Mouse (Mus musculus) kidney, postnatal 0 days (tissue): ENCODE measurements at regions not wholly inside any gene's neighbourhood (a gene's known extent, or its start where the extent isn't known, plus 50 kb on each side); places are given as distances from the start of the nearest gene placed in this dataset.
A peak's percentile ranks its signal among the peaks of the same experiment; 100 is the strongest.

Experiments used
- ATAC-seq: fragments of 200-750 bp; cut with Nextera tagmentation; replicated peaks from 2 replicates; pipeline ENCODE4 v1.8.0; 2017; ENCODE audit warnings: low read depth, moderate number of reproducible peaks, moderate TSS enrichment, moderate library complexity; ENCODE audit not compliant: low FRiP score
- DNase-seq: peaks from one replicate; pipeline ENCODE4 v3.0.0-alpha.2; 2016; ENCODE audit warnings: low spot score
- H3K27ac ChIP-seq: fragments of 300-500 bp; sonication (generic); 2 replicates; pipeline ENCODE4 v1.5.1; 2014; ENCODE audit warnings: mild to moderate bottlenecking
- H3K27me3 ChIP-seq: fragments of 300-500 bp; sonication (generic); 2 replicates; pipeline ENCODE4 v1.6.1; 2014; ENCODE audit warnings: low read length, mixed read lengths; ENCODE audit not compliant: insufficient read depth
- H3K36me3 ChIP-seq: fragments of 300-500 bp; sonication (generic); 2 replicates; pipeline ENCODE4 v1.6.1; 2014; ENCODE audit warnings: low read length, mixed read lengths; ENCODE audit not compliant: insufficient read depth
- H3K4me1 ChIP-seq: fragments of 300-500 bp; sonication (generic); replicated peaks from 2 replicates; pipeline ENCODE4 v1.6.1; 2014; ENCODE audit warnings: antibody characterized with exemption, low read length, mixed read lengths; ENCODE audit not compliant: insufficient read depth
- H3K4me2 ChIP-seq: fragments of 300-500 bp; sonication (generic); 2 replicates; pipeline ENCODE4 v1.6.1; 2014; ENCODE audit warnings: mild to moderate bottlenecking, low read length, moderate library complexity, mixed read lengths
- H3K4me3 ChIP-seq: fragments of 300-500 bp; sonication (generic); replicated peaks from 2 replicates; pipeline ENCODE4 v1.5.1; 2014; ENCODE audit warnings: low read depth, low read length
- H3K9ac ChIP-seq: fragments of 300-500 bp; sonication (generic); 2 replicates; pipeline ENCODE4 v1.6.1; 2014; ENCODE audit warnings: low read depth, low read length
- H3K9me3 ChIP-seq: fragments of 300-500 bp; sonication (generic); replicated peaks from 2 replicates; pipeline ENCODE4 v1.6.1; 2016; ENCODE audit warnings: low read length, inconsistent platforms, mixed read lengths
- CTCF ChIP-seq: IDR thresholded peaks from 2 replicates; pipeline ENCODE4 v1.5.1; 2016; ENCODE audit warnings: antibody characterized with exemption, low read depth, mild to moderate bottlenecking, moderate library complexity
- WGBS: fragments of 180-500 bp; shearing (Covaris S2); extraction: QIAGEN DNeasy Blood & Tissue Kit; methylation state at CpG from one replicate; pipeline ENCODE4 v1.1.7; 2014; 5-methylcytosine and 5-hydroxymethylcytosine counted together

DNA sequence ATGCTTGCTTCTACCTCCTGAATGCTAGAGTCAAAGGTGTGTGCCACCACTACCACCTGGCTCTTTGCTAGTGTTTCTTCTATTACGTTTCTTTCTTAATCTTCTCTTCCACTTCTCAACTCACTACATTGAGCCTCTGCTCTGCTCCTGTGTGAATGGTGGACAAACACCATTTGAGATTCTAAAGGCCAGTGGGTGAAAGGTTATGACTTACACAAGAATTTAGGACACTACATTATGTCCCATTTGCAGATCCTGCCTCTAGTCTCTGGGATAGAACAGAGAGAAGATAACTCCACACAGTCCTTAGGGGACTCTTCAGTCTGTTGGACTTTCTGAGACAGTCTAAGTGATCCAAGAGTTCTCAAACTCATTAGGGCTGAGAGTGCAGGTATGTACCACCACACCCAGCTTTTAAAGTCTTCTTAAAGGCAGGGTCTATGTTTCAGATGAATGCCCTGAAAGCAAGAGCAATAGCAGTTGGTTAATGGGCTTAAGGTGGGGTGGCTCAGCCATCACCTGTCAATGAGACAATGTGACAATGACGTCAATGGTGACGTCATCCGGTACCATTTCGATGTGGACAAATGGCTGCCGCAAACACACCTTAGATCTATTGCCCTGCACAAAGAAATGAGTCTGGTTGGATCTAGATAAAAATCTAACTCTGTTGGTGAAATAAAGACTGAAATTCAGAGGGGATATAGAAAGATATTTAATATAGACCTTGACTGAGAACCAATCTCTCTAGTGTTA is 131.4 kb downstream of the Cd24a start:
- DNase-seq (no peak), ATAC-seq (no peak)
- Histone ChIP-seq H3K4me3 (no peak overlapping the region), H3K4me2 (no peak overlapping the region), H3K9ac (no peak overlapping the region), H3K4me1 (no peaks in the 10 kb centered on the region), H3K36me3 (no peaks in the 10 kb centered on the region), H3K9me3 (no peaks in the 10 kb centered on the region), H3K27me3 (no peaks in the 10 kb centered on the region), H3K27ac (no peak overlapping the region)
- no peak for TF ChIP-seq CTCF
- WGBS, result 87% methylated on average over 6 of the region's 6 CpGs

DNA sequence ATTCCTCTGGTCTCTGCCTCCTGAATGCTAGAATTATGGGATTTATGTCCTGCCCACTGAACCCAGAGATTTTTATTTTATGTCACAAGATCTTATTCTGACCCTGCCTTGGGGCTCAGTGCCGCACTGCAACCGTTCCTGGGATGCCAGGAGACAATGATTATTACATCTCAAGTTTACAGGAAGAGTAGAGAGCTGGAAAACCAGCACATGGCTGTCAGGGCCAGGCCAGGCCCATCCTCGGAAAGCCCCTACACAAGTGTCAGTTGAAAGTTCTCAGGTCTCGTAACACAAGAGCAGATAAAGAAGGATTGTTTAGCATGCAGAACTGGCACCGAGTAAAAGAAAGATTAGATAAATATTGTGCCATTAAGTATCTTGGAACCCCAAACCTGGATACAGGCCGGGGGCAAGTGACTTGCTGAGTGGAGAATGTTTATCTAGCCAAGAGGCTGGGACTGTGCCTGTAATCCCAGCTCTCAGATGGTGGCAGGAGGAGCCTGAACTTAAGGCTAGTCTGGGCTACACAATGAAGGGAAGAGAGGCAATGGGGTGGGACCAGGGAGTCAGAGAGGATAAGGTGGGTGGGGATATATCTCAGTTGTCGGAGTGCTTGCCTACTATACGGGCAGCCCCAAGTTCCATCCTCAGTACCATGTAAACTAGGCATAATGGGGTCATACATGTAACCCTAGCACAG is 132.3 kb downstream of the Cd24a start:
- H3K4me1 ChIP-seq, result no peaks in the 10 kb centered on the region
- ATAC-seq (no peak), DNase-seq (no peak)
- H3K4me2 ChIP-seq, result no peak overlapping the region
- TF ChIP-seq CTCF, result no peak
- no peaks in the 10 kb centered on the region for H3K36me3 ChIP-seq
- H3K9me3 ChIP-seq, result no peaks in the 10 kb centered on the region
- H3K9ac ChIP-seq, result no peak overlapping the region
- H3K27ac ChIP-seq, result no peak overlapping the region
- H3K27me3 ChIP-seq, result no peaks in the 10 kb centered on the region
- no peak overlapping the region for H3K4me3 ChIP-seq
- WGBS, result 72% methylated on average over 8 of the region's 8 CpGs

DNA sequence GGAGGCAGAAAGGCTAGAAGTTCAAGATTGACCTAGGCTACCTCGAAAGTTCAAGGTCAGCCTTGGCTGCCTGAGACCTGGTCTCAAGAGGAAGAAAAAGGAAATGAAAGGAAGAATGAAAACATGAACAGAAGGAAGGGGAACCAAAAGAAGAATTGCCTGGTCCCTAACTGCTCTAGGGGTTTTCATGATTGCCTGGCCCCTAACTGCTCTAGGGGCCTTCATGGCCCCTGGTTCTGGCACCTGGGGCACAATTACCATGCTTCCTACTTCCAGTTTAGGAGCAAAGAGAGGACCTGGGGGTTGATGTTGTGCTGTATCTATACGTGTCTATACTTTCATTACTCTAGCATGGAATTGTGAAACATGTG is 132.8 kb downstream of the Cd24a start:
- TF ChIP-seq CTCF, result no peak
- WGBS, result 90% methylated on average over 2 of the region's 2 CpGs
- H3K9ac ChIP-seq, result no peak overlapping the region
- DNase-seq, result no peak
- H3K36me3 ChIP-seq, result no peaks in the 10 kb centered on the region
- no peaks in the 10 kb centered on the region for H3K4me1 ChIP-seq
- no peaks in the 10 kb centered on the region for H3K27me3 ChIP-seq
- H3K4me2 ChIP-seq, result no peak overlapping the region
- no peak for ATAC-seq
- H3K4me3 ChIP-seq, result no peak overlapping the region
- no peaks in the 10 kb centered on the region for H3K9me3 ChIP-seq
- H3K27ac ChIP-seq, result no peak overlapping the region

DNA sequence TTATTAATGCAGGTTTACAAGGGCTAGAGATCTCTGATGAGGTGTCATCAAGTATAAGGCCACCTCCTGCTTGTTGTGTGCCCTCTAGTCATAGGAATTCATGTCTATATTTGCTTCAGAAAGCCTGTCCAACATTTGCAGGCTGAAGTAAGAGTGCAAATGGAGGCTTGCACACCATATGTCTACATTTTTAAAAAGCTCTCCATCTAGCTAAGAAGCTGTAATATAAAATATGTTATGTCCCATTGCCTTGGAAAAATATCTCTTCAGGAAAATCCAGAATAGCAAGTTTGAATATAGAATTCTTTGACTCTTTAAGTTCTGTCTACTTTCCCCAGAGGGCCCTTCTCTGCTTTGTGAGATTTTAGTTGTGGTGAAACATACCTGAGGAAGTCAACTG is 134.6 kb downstream of the Cd24a start:
- Histone ChIP-seq H3K36me3 (no peaks in the 10 kb centered on the region), H3K4me1 (no peaks in the 10 kb centered on the region), H3K9me3 (no peaks in the 10 kb centered on the region), H3K9ac (no peak overlapping the region), H3K27ac (no peak overlapping the region), H3K4me3 (no peak overlapping the region), H3K4me2 (no peak overlapping the region), H3K27me3 (no peaks in the 10 kb centered on the region)
- DNase-seq (no peak), ATAC-seq (no peak)
- TF ChIP-seq CTCF, result no peak

DNA sequence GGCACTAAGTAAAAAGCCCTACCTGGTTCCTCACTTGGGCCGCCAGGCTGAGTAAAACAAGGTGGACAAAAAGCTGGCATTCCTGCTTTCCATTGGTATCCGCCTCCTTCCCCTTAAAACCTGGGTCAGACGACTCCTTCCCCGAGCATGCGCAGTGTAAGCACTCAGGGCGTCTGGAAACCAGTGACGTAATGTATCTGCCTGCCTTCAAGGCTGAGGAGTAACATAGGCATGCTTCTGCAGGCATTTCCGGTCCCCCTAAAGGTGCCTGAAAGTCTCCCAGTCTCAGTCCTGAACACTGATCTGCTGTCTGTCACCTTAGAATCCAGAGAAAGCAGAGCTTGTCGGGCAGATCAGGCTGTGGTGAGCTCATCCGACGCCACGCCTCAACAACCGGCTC is 140.7 kb downstream of the Cd24a start:
- no peak overlapping the region for H3K27ac ChIP-seq

DNA sequence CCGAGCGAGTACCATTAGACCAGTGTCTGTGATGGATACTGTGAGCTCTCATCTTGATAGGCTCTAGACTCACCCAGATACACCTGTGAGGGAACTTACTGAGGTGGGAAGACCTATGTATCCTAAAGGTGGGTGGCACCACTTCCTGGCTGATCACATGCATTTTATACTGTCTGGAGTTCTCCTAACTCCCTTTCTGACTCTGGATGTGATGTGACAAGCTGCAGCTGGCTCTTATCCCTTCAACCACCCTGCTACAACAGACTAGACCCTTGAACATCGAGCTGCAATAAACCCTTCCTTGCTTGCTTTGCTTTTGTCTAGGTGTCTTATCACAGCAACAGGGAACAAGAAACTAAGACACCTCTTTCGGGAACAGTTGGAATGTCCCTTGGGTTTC is 143.3 kb downstream of the Cd24a start:
- 61% methylated on average over 4 of the region's 4 CpGs for WGBS
- Histone ChIP-seq H3K4me3 (no peak overlapping the region), H3K27ac (no peak overlapping the region), H3K27me3 (no peaks in the 10 kb centered on the region), H3K36me3 (no peaks in the 10 kb centered on the region), H3K4me2 (no peak overlapping the region), H3K9ac (no peak overlapping the region), H3K9me3 (no peaks in the 10 kb centered on the region), H3K4me1 (peaks cover 17% of the 10 kb centered on the region; the same call in 1 of the 2 replicates)
- DNase-seq (no peak), ATAC-seq (no peak)
- TF ChIP-seq CTCF, result no peak

More for the DNA sequence above, 140.7 kb downstream of the Cd24a start:
- Histone ChIP-seq H3K36me3 (no peaks in the 10 kb centered on the region), H3K4me3 (no peak overlapping the region), H3K27me3 (no peaks in the 10 kb centered on the region), H3K4me1 (peaks cover 17% of the 10 kb centered on the region; the same call in 1 of the 2 replicates), H3K9ac (no peak overlapping the region), H3K4me2 (no peak overlapping the region), H3K9me3 (no peaks in the 10 kb centered on the region)
- no peak for TF ChIP-seq CTCF
- ATAC-seq (no peak), DNase-seq (peak; percentile 51)
- WGBS, result 49% methylated on average over 13 of the region's 13 CpGs
